Mouse (Mus musculus) liver, postnatal 0 days (tissue): ENCODE measurements at regions not wholly inside any gene's neighbourhood (a gene's known extent, or its start where the extent isn't known, plus 50 kb on each side); places are given as distances from the start of the nearest gene placed in this dataset.

Source experiments
- ATAC-seq: fragments of 200-750 bp; cut with Nextera tagmentation; 2 replicates; pipeline ENCODE4 v1.8.0; 2017; ENCODE audit warnings: mild to moderate bottlenecking, moderate library complexity
- DNase-seq: peaks from one replicate; pipeline ENCODE4 v3.0.0-alpha.2; 2016
- H3K27ac ChIP-seq: fragments of 300-500 bp; sonication (generic); 2 replicates; pipeline ENCODE4 v1.5.1; 2014; ENCODE audit warnings: antibody characterized with exemption, moderate library complexity, mild to moderate bottlenecking, low read depth
- H3K27me3 ChIP-seq: fragments of 300-500 bp; sonication (generic); 2 replicates; pipeline ENCODE4 v1.6.1; 2014; ENCODE audit warnings: low read length, control low read depth, mixed read lengths; ENCODE audit not compliant: insufficient read depth
- H3K36me3 ChIP-seq: fragments of 300-500 bp; sonication (generic); replicated peaks from 2 replicates; pipeline ENCODE4 v1.6.1; 2014; ENCODE audit warnings: mild to moderate bottlenecking, control low read depth, low read length, moderate library complexity, mixed read lengths; ENCODE audit not compliant: insufficient read depth
- H3K4me1 ChIP-seq: fragments of 300-500 bp; sonication (generic); 2 replicates; pipeline ENCODE4 v1.6.1; 2014; ENCODE audit warnings: antibody characterized with exemption, mild to moderate bottlenecking, control low read depth; ENCODE audit not compliant: insufficient read depth
- H3K4me2 ChIP-seq: fragments of 300-500 bp; sonication (generic); 2 replicates; pipeline ENCODE4 v1.6.1; 2014; ENCODE audit warnings: low read depth, mild to moderate bottlenecking, low read length, moderate library complexity, mixed read lengths
- H3K4me3 ChIP-seq: fragments of 300-500 bp; sonication (generic); 2 replicates; pipeline ENCODE4 v1.5.1; 2014; ENCODE audit warnings: low read depth, low read length
- H3K9ac ChIP-seq: fragments of 300-500 bp; sonication (generic); replicated peaks from 2 replicates; pipeline ENCODE4 v1.6.1; 2014; ENCODE audit warnings: mild to moderate bottlenecking, moderate library complexity
- H3K9me3 ChIP-seq: fragments of 300-500 bp; sonication (generic); 2 replicates; pipeline ENCODE4 v1.6.1; 2016; ENCODE audit warnings: mild to moderate bottlenecking, control low read depth, low read length, mixed read lengths
- CTCF ChIP-seq: sonication (generic); IDR thresholded peaks from 2 replicates; pipeline ENCODE4 v1.5.1; 2016; ENCODE audit warnings: antibody characterized with exemption, low read depth
- EP300 ChIP-seq: IDR thresholded peaks from 2 replicates; pipeline ENCODE4 v1.6.1; 2016; ENCODE audit warnings: antibody characterized with exemption, low read depth, mild to moderate bottlenecking
- WGBS: fragments of 180-500 bp; shearing (Covaris S2); extraction: QIAGEN DNeasy Blood & Tissue Kit; methylation state at CpG from one replicate; pipeline ENCODE4 v1.1.7; 2014; ENCODE audit not compliant: insufficient replicate concordance; 5-methylcytosine and 5-hydroxymethylcytosine counted together

DNA sequence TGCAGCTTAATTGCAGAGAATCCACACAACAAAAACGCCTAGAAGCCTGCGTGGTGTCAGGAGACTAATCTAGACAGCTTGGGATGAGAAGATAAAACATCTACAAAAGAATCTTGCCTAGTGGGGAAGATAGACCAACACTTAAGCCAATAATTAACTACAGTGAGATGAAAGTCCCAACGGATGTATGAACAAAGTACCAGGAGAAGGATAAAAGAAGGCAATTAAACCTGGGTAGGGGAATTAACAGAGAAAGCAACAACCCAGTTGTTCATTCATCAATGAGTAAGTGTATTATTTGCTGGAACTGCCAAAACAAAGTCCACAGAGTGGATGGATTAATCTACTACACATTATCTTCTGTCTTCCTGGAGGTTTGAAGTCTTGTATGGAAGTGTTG lies 99.8 kb downstream of the Olfm4 start:
- Histone ChIP-seq H3K27ac (no peak overlapping the region), H3K4me1 (no peaks in the 10 kb centered on the region), H3K9me3 (no peaks in the 10 kb centered on the region; the same call in none of the 2 replicates), H3K4me2 (no peak overlapping the region), H3K36me3 (no peaks in the 10 kb centered on the region), H3K4me3 (no peak overlapping the region), H3K9ac (no peak overlapping the region), H3K27me3 (no peaks in the 10 kb centered on the region)
- ATAC-seq: no peak
- TF ChIP-seq CTCF: no peak
- TF ChIP-seq EP300: no peak
- DNase-seq: no peak
- WGBS: 65% methylated on average over 3 of the region's 3 CpGs

DNA sequence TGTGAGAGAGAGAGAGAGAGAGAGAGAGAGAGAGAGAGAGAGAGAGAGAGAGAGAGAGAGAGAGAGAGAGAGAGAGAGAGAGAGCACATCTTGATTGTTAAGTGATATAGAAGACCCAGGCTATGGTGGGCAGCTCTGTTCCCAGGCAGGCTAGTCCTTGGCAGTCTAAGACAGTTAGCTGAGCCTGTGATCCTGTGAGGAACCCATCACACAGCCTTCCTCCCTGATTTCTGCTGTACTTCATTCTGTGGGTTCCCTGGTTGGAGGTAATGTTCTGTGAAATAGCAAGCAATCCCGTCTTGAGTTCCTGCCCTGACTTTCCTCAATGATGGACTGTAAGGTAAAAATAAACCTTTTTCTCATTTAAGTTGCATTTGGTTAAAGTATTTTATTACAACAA lies 113.4 kb downstream of the Olfm4 start:
- no peak for DNase-seq
- Histone ChIP-seq H3K4me1 (no peaks in the 10 kb centered on the region), H3K36me3 (no peaks in the 10 kb centered on the region), H3K9ac (no peak overlapping the region), H3K9me3 (no peaks in the 10 kb centered on the region), H3K27me3 (no peaks in the 10 kb centered on the region), H3K4me3 (no peak overlapping the region), H3K27ac (no peak overlapping the region), H3K4me2 (no peak overlapping the region)
- ATAC-seq: no peak
- TF ChIP-seq EP300: no peak
- TF ChIP-seq CTCF: no peak
- 53% methylated on average over 1 of the region's 1 CpGs for WGBS

DNA sequence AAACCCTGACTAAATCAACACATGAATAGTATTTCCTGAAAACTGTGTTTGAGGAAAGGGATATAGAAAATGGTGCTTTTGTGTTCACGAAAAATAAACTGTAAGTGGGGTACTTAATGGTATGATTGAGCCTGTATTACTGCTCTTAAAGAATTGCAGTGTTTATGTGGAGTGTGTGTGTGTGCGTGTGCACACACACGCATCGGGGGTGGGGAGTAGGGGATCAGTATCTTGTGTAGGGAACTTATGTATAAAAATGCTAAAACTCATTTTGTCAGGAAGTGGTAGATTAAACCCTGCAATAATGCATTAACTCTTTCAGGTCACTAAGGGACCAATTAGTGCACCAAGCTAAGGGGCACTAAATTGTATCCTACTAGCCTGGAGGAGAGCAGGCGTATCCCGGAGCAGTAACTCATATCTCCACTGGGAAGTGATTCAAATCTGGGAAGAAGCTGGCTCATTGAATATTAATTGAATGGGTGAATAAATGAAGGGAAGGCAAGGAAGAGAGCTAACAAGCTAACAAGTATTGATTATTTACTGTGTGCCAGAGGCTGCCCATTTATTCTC lies 129.3 kb downstream of the Olfm4 start:
- no peak overlapping the region for H3K27ac ChIP-seq
- no peaks in the 10 kb centered on the region for H3K36me3 ChIP-seq
- H3K4me3 ChIP-seq: no peak overlapping the region
- no peak for DNase-seq
- ATAC-seq: no peak
- WGBS: 77% methylated on average over 6 of the region's 6 CpGs
- no peak overlapping the region for H3K4me2 ChIP-seq
- H3K27me3 ChIP-seq: no peaks in the 10 kb centered on the region
- no peak overlapping the region for H3K9ac ChIP-seq
- H3K9me3 ChIP-seq: no peaks in the 10 kb centered on the region
- TF ChIP-seq CTCF (no peak), EP300 (no peak)
- H3K4me1 ChIP-seq: no peaks in the 10 kb centered on the region

DNA sequence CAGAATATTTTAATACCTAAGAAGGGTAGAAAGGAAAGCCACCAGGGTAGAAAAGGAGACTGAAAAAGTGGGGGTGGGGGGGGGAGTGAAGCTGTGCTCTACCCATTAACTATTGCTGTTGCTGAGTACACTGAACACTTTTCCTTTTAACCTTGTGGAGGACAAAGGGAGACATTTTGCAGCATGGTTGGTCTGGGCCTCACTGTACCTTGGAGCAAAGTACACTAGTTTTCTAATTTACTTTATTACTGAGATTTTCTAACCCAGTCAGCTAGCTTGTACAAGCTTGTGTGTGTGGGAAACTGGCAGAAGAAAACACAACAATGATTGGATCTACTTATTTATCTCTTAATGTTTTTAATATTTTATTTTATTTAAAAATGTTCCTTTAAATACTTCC lies 130.4 kb downstream of the Olfm4 start:
- no peak for ATAC-seq
- no peak overlapping the region for H3K27ac ChIP-seq
- TF ChIP-seq CTCF (no peak), EP300 (no peak)
- no peak overlapping the region for H3K4me3 ChIP-seq
- H3K27me3 ChIP-seq: no peaks in the 10 kb centered on the region
- no peaks in the 10 kb centered on the region for H3K4me1 ChIP-seq
- H3K9me3 ChIP-seq: no peaks in the 10 kb centered on the region
- no peak for DNase-seq
- H3K9ac ChIP-seq: no peak overlapping the region
- no peak overlapping the region for H3K4me2 ChIP-seq
- no peaks in the 10 kb centered on the region for H3K36me3 ChIP-seq

DNA sequence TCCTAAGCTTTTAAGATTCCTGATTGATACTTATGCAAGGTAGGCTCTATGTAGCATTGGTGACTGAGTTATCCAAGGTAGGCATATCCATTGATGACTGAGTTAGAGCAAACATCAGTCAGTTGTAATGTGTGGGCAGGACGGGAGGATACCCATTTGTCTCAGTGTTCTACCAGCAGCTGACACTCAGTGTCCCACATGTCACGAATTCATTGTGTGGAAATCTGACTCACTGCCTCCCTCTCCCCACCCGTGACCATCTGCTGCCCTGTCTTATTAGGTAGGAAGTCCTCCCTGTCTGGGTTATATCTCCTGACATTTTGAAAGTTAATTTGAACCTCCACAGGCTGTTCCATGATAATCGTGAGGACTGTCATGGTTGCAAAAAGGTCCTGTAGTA lies 141.3 kb downstream of the Olfm4 start:
- Histone ChIP-seq H3K9ac (no peak overlapping the region), H3K27me3 (no peaks in the 10 kb centered on the region), H3K27ac (no peak overlapping the region), H3K36me3 (no peaks in the 10 kb centered on the region), H3K4me1 (no peaks in the 10 kb centered on the region), H3K9me3 (no peaks in the 10 kb centered on the region), H3K4me3 (no peak overlapping the region), H3K4me2 (no peak overlapping the region)
- ATAC-seq (no peak), DNase-seq (no peak)
- WGBS: 66% methylated on average over 4 of the region's 4 CpGs
- TF ChIP-seq CTCF: no peak
- TF ChIP-seq EP300: no peak

DNA sequence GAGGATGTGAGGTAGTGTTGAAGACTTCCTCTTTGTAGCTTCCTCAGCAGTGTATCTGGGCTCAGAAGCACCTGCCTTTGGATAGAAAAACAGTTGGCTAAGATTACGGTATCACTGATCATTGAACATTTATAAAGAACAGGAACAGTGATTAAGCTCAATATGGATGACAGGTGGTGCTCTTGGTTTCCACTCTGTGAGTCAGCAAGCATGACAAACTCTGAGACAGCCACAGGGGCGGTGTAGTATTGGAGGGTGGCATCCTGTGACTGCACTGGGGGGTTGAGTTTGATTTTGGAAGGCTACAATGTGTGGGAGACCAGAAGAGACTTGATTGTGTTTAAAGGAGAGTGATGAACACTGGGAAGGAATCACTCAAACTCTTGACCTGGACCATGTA lies 144.3 kb downstream of the Olfm4 start:
- Histone ChIP-seq H3K36me3 (no peaks in the 10 kb centered on the region), H3K27ac (no peak overlapping the region), H3K4me1 (no peaks in the 10 kb centered on the region), H3K4me2 (no peak overlapping the region), H3K4me3 (no peak overlapping the region), H3K9ac (no peak overlapping the region), H3K27me3 (no peaks in the 10 kb centered on the region), H3K9me3 (no peaks in the 10 kb centered on the region)
- ATAC-seq (no peak), DNase-seq (no peak)
- WGBS: 71% methylated on average over 2 of the region's 2 CpGs
- no peak for TF ChIP-seq EP300
- TF ChIP-seq CTCF: no peak

DNA sequence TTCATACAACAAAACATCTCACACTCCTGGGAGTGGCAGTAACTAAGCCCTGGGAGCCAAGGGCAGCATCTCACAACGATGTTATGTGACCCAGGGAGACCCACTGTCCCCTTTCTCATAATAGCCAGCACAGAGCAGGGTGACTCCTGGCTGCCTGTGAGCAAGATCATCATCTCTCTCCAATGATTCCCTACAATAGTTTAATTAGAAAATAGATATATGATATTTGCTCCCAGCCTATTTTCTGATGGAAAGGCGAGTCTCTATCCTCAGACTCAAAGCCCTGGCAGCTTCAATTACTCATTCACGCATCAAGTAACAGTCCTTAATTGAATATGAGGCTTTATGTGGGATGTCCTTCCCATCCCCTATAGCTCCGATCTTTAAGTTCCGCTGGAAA lies 153.7 kb downstream of the Olfm4 start:
- no peak overlapping the region for H3K4me2 ChIP-seq
- no peak for TF ChIP-seq CTCF
- TF ChIP-seq EP300: no peak
- no peak overlapping the region for H3K27ac ChIP-seq
- no peaks in the 10 kb centered on the region for H3K4me1 ChIP-seq
- no peak overlapping the region for H3K9ac ChIP-seq
- no peaks in the 10 kb centered on the region for H3K9me3 ChIP-seq
- H3K36me3 ChIP-seq: no peaks in the 10 kb centered on the region
- no peak overlapping the region for H3K4me3 ChIP-seq
- WGBS: 63% methylated on average over 5 of the region's 5 CpGs
- H3K27me3 ChIP-seq: no peaks in the 10 kb centered on the region
- ATAC-seq: no peak
- no peak for DNase-seq
